Mouse (Mus musculus): ENCODE data around the gene Adcy3. TPM values are rescaled to one million over a fixed set of nuclear protein-coding genes. Genes with fewer than 3 reads are reported as not detected.

Adcy3 gene
- polyA plus RNA-seq, 1 experiment from 2014 or later = 4.7 TPM

DNA sequence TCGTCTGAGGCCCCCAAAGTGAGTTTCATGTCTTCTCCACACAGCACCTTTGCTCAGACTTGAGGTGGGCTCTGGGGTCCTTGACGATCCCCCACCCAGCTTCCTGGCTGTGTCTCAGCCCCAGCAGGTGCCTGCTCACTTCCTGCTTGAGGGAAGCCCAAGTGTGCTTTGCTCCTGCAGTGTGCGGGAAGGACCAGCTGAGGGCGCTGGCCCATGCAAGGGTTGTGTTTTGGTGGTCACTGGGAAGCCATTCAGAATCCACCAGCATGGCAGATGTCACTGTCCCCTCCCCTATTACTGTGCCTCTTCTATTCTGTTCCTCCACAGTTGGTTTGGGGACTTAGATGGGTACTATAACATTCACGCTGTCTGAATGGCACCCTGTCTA, 56.2 kb downstream of the Adcy3 start:
- DNase-seq (ENCODE audit: low spot score) = peak; percentile 48
- Histone ChIP-seq H3K9ac (ENCODE audit: low read length) (no peak overlapping the region), H3K9me3 (ENCODE audit: control insufficient read depth, low read length) (no peaks in the 10 kb centered on the region), H3K27me3 (ENCODE audit: control insufficient read depth, insufficient read depth, low read length) (no peaks in the 10 kb centered on the region), H3K36me3 (ENCODE audit: control insufficient read depth, insufficient read depth, low read length) (no peaks in the 10 kb centered on the region), H3K4me1 (ENCODE audit: control insufficient read depth, insufficient read depth, low read length) (peaks cover 23% of the 10 kb centered on the region), H3K4me3 (ENCODE audit: low read depth, low read length) (no peak overlapping the region), H3K27ac (replicated peaks; ENCODE audit: low read depth, low read length) (no peak overlapping the region), H3K4me2 (ENCODE audit: low read depth, severe bottlenecking) (no peak overlapping the region)
- ATAC-seq (ENCODE audit: insufficient number of reproducible peaks, low FRiP score, low TSS enrichment, low read depth) = no peak
- WGBS = 56% methylated on average over 5 of the region's 5 CpGs

DNA sequence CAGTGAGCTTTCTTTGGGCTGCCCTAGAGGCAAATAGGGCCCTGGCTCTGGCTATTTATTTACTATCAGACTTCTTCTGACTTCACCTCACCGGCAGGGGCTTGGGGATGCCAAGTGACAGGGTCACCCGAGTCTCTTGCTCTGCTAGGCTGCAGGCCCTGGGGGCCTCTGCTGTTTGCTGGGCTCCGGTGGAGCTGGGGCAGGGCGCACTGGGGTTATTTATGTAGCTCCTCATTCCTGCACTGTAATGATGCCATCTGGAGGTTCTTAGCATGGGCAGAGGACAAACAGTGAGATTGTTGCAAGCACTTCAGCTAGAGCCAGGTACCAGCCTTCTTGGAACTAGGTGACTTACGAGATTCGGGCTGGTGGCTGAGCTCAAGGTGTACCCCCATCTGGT, 59.6 kb downstream of the Adcy3 start:
- Histone ChIP-seq H3K9ac (ENCODE audit: low read length) (no peak overlapping the region), H3K36me3 (ENCODE audit: control insufficient read depth, insufficient read depth, low read length) (no peaks in the 10 kb centered on the region), H3K27ac (replicated peaks; ENCODE audit: low read depth, low read length) (peak overlapping the region; percentile 67; the same call in 1 of the 2 replicates), H3K4me3 (ENCODE audit: low read depth, low read length) (no peak overlapping the region), H3K9me3 (ENCODE audit: control insufficient read depth, low read length) (no peaks in the 10 kb centered on the region), H3K27me3 (ENCODE audit: control insufficient read depth, insufficient read depth, low read length) (no peaks in the 10 kb centered on the region), H3K4me2 (ENCODE audit: low read depth, severe bottlenecking) (no peak overlapping the region), H3K4me1 (ENCODE audit: control insufficient read depth, insufficient read depth, low read length) (peaks cover 23% of the 10 kb centered on the region)
- DNase-seq (ENCODE audit: low spot score) (peak; percentile 29), ATAC-seq (ENCODE audit: insufficient number of reproducible peaks, low FRiP score, low TSS enrichment, low read depth) (no peak)
- WGBS = 56% methylated on average over 6 of the region's 6 CpGs

- Histone ChIP-seq H3K9me3 (ENCODE audit: control insufficient read depth, low read length) (no peaks in the 10 kb centered on the region), H3K4me3 (ENCODE audit: low read depth, low read length) (no peak overlapping the region), H3K27me3 (ENCODE audit: control insufficient read depth, insufficient read depth, low read length) (no peaks in the 10 kb centered on the region), H3K4me2 (ENCODE audit: low read depth, severe bottlenecking) (no peak overlapping the region), H3K27ac (replicated peaks; ENCODE audit: low read depth, low read length) (peak overlapping the region; percentile 67; the same call in 1 of the 2 replicates), H3K9ac (ENCODE audit: low read length) (no peak overlapping the region), H3K4me1 (ENCODE audit: control insufficient read depth, insufficient read depth, low read length) (peaks cover 21% of the 10 kb centered on the region), H3K36me3 (ENCODE audit: control insufficient read depth, insufficient read depth, low read length) (0 out of 2 replicates have a peak, but pooled peaks cover 2% of the 10 kb centered on the region)
- WGBS = 44% methylated on average over 9 of the region's 10 CpGs
- DNase-seq (ENCODE audit: low spot score) (peak; percentile 34), ATAC-seq (ENCODE audit: insufficient number of reproducible peaks, low FRiP score, low TSS enrichment, low read depth) (peak; percentile 58; the same call in 1 of the 2 replicates)
Observed at GRCm38 (mm10) chr12:4193025-4193740, 60.3 kb downstream of the Adcy3 start.

DNA sequence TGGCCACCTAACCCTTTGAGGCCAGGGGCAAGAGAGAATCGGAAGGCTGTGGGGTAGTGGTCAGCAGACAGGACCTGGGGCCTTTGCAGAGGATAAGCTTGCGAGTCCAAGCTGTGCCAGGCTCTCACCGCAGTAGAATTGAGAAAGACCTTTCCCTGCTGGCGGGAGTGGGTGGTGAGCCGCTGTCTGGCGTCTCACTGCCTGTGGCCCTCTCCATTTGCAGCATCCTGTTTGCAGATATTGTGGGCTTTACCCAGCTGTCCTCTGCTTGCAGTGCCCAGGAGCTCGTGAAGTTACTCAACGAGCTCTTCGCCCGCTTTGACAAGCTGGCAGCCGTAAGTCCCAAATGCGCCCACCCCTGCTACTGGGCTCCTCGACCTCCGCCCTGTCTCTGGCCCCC, 61.7 kb downstream of the Adcy3 start:
- Histone ChIP-seq H3K4me3 (ENCODE audit: low read depth, low read length) (no peak overlapping the region), H3K9me3 (ENCODE audit: control insufficient read depth, low read length) (no peaks in the 10 kb centered on the region), H3K9ac (ENCODE audit: low read length) (no peak overlapping the region), H3K4me1 (ENCODE audit: control insufficient read depth, insufficient read depth, low read length) (peaks cover 18% of the 10 kb centered on the region), H3K27me3 (ENCODE audit: control insufficient read depth, insufficient read depth, low read length) (no peaks in the 10 kb centered on the region), H3K36me3 (ENCODE audit: control insufficient read depth, insufficient read depth, low read length) (0 out of 2 replicates have a peak, but pooled peaks cover 2% of the 10 kb centered on the region), H3K27ac (replicated peaks; ENCODE audit: low read depth, low read length) (no peak overlapping the region), H3K4me2 (ENCODE audit: low read depth, severe bottlenecking) (no peak overlapping the region)
- DNase-seq (ENCODE audit: low spot score) (no peak), ATAC-seq (ENCODE audit: insufficient number of reproducible peaks, low FRiP score, low TSS enrichment, low read depth) (no peak)
- 96% methylated on average over 14 of the region's 14 CpGs for WGBS

DNA sequence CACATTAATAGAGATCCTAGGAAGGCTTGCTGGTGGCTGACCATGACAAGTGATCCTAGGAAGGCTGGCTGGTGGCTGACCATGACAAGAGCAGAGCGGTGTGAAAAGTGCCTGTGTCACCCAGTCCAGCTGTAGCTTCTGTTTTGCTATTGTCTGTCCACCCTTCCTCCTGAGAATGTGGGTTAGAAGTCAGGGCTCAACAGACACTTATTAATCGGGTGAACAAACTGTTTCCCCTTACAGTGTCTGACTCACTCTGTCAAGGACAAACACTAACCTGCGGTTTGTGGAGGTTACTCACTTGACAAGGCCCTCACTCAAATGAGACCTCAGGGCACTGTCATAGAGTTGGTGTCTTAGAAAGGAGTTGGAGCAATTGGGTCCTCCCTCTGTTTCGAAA, 65.8 kb downstream of the Adcy3 start:
- 90% methylated on average over 4 of the region's 4 CpGs for WGBS
- Histone ChIP-seq H3K36me3 (ENCODE audit: control insufficient read depth, insufficient read depth, low read length) (peaks cover 2% of the 10 kb centered on the region; the same call in 1 of the 2 replicates), H3K27me3 (ENCODE audit: control insufficient read depth, insufficient read depth, low read length) (no peaks in the 10 kb centered on the region), H3K27ac (replicated peaks; ENCODE audit: low read depth, low read length) (no peak overlapping the region), H3K4me2 (ENCODE audit: low read depth, severe bottlenecking) (no peak overlapping the region), H3K4me3 (ENCODE audit: low read depth, low read length) (no peak overlapping the region), H3K4me1 (ENCODE audit: control insufficient read depth, insufficient read depth, low read length) (peaks cover 3% of the 10 kb centered on the region), H3K9me3 (ENCODE audit: control insufficient read depth, low read length) (no peaks in the 10 kb centered on the region), H3K9ac (ENCODE audit: low read length) (no peak overlapping the region)
- DNase-seq (ENCODE audit: low spot score) (no peak), ATAC-seq (ENCODE audit: insufficient number of reproducible peaks, low FRiP score, low TSS enrichment, low read depth) (no peak)

GRCm38 (mm10) chr12:4199271-4199670, 66.4 kb downstream of the Adcy3 start:
- no peak for DNase-seq (ENCODE audit: low spot score)
- no peak overlapping the region for H3K4me2 ChIP-seq (ENCODE audit: low read depth, severe bottlenecking)
- H3K36me3 ChIP-seq (ENCODE audit: control insufficient read depth, insufficient read depth, low read length) = peaks cover 2% of the 10 kb centered on the region; the same call in 1 of the 2 replicates
- no peak overlapping the region for H3K4me3 ChIP-seq (ENCODE audit: low read depth, low read length)
- no peak for ATAC-seq (ENCODE audit: insufficient number of reproducible peaks, low FRiP score, low TSS enrichment, low read depth)
- no peak overlapping the region for H3K9ac ChIP-seq (ENCODE audit: low read length)
- H3K4me1 ChIP-seq (ENCODE audit: control insufficient read depth, insufficient read depth, low read length) = no peaks in the 10 kb centered on the region
- no peaks in the 10 kb centered on the region for H3K9me3 ChIP-seq (ENCODE audit: control insufficient read depth, low read length)
- no peaks in the 10 kb centered on the region for H3K27me3 ChIP-seq (ENCODE audit: control insufficient read depth, insufficient read depth, low read length)
- no peak overlapping the region for H3K27ac ChIP-seq (replicated peaks; ENCODE audit: low read depth, low read length)
- 95% methylated on average over 11 of the region's 11 CpGs for WGBS

DNA sequence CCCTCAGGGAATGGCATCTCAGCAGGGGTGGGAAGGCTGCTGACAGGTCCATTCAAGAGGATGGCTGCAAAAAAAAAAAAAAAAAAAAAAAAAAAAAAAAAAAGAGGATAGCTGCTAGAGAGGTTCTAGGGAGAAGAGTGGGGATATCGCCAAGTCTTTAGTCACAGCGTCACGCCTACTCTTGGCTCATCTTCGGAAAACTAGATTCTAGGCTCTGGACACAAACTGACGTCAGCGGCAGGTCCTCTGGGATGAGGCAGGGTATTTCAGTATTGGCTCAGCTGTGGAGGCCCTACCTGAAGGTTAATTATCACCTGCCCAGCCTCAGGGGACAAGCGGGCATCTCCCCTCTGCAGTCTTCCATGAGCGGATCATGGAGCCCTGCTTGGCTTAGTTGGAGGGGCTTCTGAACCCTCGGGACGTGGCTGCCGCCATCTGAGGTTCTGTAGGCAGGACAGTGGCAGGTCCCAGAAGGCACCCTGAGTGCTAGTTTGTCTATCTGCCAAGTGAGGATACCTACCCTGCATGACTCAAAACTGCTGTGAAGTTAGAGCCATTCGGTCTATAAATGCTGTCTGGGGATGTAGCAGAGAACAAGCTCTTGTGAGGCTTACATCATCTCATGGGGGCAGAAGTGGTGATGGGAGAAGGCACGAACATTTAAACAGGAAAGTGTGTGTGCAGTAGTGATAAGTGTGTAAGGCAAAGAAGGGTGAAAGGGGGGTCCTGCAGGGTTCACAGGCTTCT, 68.7 kb downstream of the Adcy3 start:
- Histone ChIP-seq H3K9me3 (ENCODE audit: control insufficient read depth, low read length) (no peaks in the 10 kb centered on the region), H3K4me1 (ENCODE audit: control insufficient read depth, insufficient read depth, low read length) (no peaks in the 10 kb centered on the region), H3K4me3 (ENCODE audit: low read depth, low read length) (no peak overlapping the region), H3K27ac (replicated peaks; ENCODE audit: low read depth, low read length) (no peak overlapping the region), H3K4me2 (ENCODE audit: low read depth, severe bottlenecking) (no peak overlapping the region), H3K36me3 (ENCODE audit: control insufficient read depth, insufficient read depth, low read length) (peaks cover 2% of the 10 kb centered on the region; the same call in 1 of the 2 replicates), H3K27me3 (ENCODE audit: control insufficient read depth, insufficient read depth, low read length) (no peaks in the 10 kb centered on the region), H3K9ac (ENCODE audit: low read length) (no peak overlapping the region)
- 94% methylated on average over 13 of the region's 13 CpGs for WGBS
- ATAC-seq (ENCODE audit: insufficient number of reproducible peaks, low FRiP score, low TSS enrichment, low read depth) (no peak), DNase-seq (ENCODE audit: low spot score) (no peak)

DNA sequence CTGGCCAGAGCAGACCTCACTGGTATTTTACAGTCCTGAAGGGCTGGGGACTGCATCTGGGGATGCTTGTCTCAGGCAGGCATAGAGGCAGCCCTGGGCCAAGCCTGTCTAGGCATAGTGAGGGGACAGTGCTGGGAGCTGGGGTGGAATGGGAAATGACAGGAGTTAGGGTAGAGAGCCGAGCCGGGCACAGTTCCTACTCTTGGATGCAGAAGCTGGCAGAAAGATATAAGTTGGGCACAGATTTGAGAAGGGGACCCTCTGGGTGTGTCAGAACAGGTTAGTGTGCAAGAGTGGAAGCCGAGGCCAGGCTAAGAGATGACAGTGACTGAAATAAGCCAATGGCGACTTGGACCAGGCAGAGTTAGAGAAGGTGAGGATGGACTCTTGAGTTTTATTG, 69.3 kb downstream of the Adcy3 start:
- no peak overlapping the region for H3K27ac ChIP-seq (replicated peaks; ENCODE audit: low read depth, low read length)
- 95% methylated on average over 4 of the region's 4 CpGs for WGBS
- H3K9ac ChIP-seq (ENCODE audit: low read length) = no peak overlapping the region
- H3K4me2 ChIP-seq (ENCODE audit: low read depth, severe bottlenecking) = no peak overlapping the region
- H3K36me3 ChIP-seq (ENCODE audit: control insufficient read depth, insufficient read depth, low read length) = peaks cover 2% of the 10 kb centered on the region; the same call in 1 of the 2 replicates
- no peak for ATAC-seq (ENCODE audit: insufficient number of reproducible peaks, low FRiP score, low TSS enrichment, low read depth)
- no peaks in the 10 kb centered on the region for H3K9me3 ChIP-seq (ENCODE audit: control insufficient read depth, low read length)
- no peak for DNase-seq (ENCODE audit: low spot score)
- no peaks in the 10 kb centered on the region for H3K27me3 ChIP-seq (ENCODE audit: control insufficient read depth, insufficient read depth, low read length)
- no peaks in the 10 kb centered on the region for H3K4me1 ChIP-seq (ENCODE audit: control insufficient read depth, insufficient read depth, low read length)
- H3K4me3 ChIP-seq (ENCODE audit: low read depth, low read length) = no peak overlapping the region
